Mouse (Mus musculus) heart, adult 2 months (tissue): Measurements from ENCODE around the gene Sptlc2.

ENCODE experiments used
- CTCF ChIP-seq: fragments of 200-600 bp; IDR thresholded peaks from 2 replicates; pipeline ENCODE4 v1.8.1; 2022; ENCODE audit warnings: antibody characterized with exemption, mild to moderate bottlenecking, moderate library complexity
- EP300 ChIP-seq: fragments of 200-500 bp; IDR thresholded peaks from 2 replicates; pipeline ENCODE4 v1.6.1; 2011; ENCODE audit warnings: low read depth, low read length, control low read depth; ENCODE audit not compliant: insufficient read depth

- TF ChIP-seq EP300 (no peak), CTCF (no peak)
Measured at GRCm38 (mm10) chr12:87407869-87408605, 19.9 kb upstream of the Sptlc2 start.
